Mouse (Mus musculus): ENCODE results near the gene Ttc39b. TPM values are rescaled to one million over a fixed set of nuclear protein-coding genes. Genes with fewer than 3 reads are reported as not detected.

The Ttc39b gene
- polyA plus RNA-seq, 1 experiment from 2014 or later = 3.4 TPM

GRCm38 (mm10) chr4:83234739-83235138, 89.3 kb downstream of the Ttc39b start:
- DNase-seq (ENCODE audit: low spot score) = no peak
- H3K9me3 ChIP-seq (ENCODE audit: control insufficient read depth, low read length) = no peaks in the 10 kb centered on the region
- 88% methylated on average over 11 of the region's 11 CpGs for WGBS
- no peak overlapping the region for H3K4me3 ChIP-seq (ENCODE audit: low read depth, low read length)
- H3K9ac ChIP-seq (ENCODE audit: low read length) = no peak overlapping the region
- no peaks in the 10 kb centered on the region for H3K36me3 ChIP-seq (ENCODE audit: control insufficient read depth, insufficient read depth, low read length)
- no peak overlapping the region for H3K27ac ChIP-seq (ENCODE audit: low read depth, low read length)
- no peaks in the 10 kb centered on the region for H3K27me3 ChIP-seq (ENCODE audit: control insufficient read depth, insufficient read depth, low read length)
- no peak overlapping the region for H3K4me2 ChIP-seq (ENCODE audit: low read depth, low read length, severe bottlenecking)
- no peaks in the 10 kb centered on the region for H3K4me1 ChIP-seq (replicated peaks; ENCODE audit: control insufficient read depth, insufficient read depth, low read length)
- ATAC-seq (replicated peaks; ENCODE audit: low FRiP score) = no peak

GRCm38 (mm10) chr4:83234132-83234531, 89.9 kb downstream of the Ttc39b start:
- H3K9ac ChIP-seq (ENCODE audit: low read length) = no peak overlapping the region
- H3K4me3 ChIP-seq (ENCODE audit: low read depth, low read length) = no peak overlapping the region
- H3K4me1 ChIP-seq (replicated peaks; ENCODE audit: control insufficient read depth, insufficient read depth, low read length) = no peaks in the 10 kb centered on the region
- H3K36me3 ChIP-seq (ENCODE audit: control insufficient read depth, insufficient read depth, low read length) = no peaks in the 10 kb centered on the region
- no peak overlapping the region for H3K27ac ChIP-seq (ENCODE audit: low read depth, low read length)
- DNase-seq (ENCODE audit: low spot score) = no peak
- no peaks in the 10 kb centered on the region for H3K9me3 ChIP-seq (ENCODE audit: control insufficient read depth, low read length)
- no peaks in the 10 kb centered on the region for H3K27me3 ChIP-seq (ENCODE audit: control insufficient read depth, insufficient read depth, low read length)
- 92% methylated on average over 7 of the region's 7 CpGs for WGBS
- ATAC-seq (replicated peaks; ENCODE audit: low FRiP score) = no peak
- no peak overlapping the region for H3K4me2 ChIP-seq (ENCODE audit: low read depth, low read length, severe bottlenecking)

GRCm38 (mm10) chr4:83233181-83234123, 90.6 kb downstream of the Ttc39b start:
- DNase-seq (ENCODE audit: low spot score) (no peak), ATAC-seq (replicated peaks; ENCODE audit: low FRiP score) (no peak)
- no peaks in the 10 kb centered on the region for H3K36me3 ChIP-seq (ENCODE audit: control insufficient read depth, insufficient read depth, low read length)
- no peak overlapping the region for H3K4me3 ChIP-seq (ENCODE audit: low read depth, low read length)
- 85% methylated on average over 22 of the region's 22 CpGs for WGBS
- no peaks in the 10 kb centered on the region for H3K27me3 ChIP-seq (ENCODE audit: control insufficient read depth, insufficient read depth, low read length)
- H3K4me2 ChIP-seq (ENCODE audit: low read depth, low read length, severe bottlenecking) = no peak overlapping the region
- H3K4me1 ChIP-seq (replicated peaks; ENCODE audit: control insufficient read depth, insufficient read depth, low read length) = no peaks in the 10 kb centered on the region
- H3K9ac ChIP-seq (ENCODE audit: low read length) = no peak overlapping the region
- H3K27ac ChIP-seq (ENCODE audit: low read depth, low read length) = no peak overlapping the region
- no peaks in the 10 kb centered on the region for H3K9me3 ChIP-seq (ENCODE audit: control insufficient read depth, low read length)

GRCm38 (mm10) chr4:83232315-83232880, 91.7 kb downstream of the Ttc39b start:
- Histone ChIP-seq H3K9me3 (ENCODE audit: control insufficient read depth, low read length) (no peaks in the 10 kb centered on the region), H3K36me3 (ENCODE audit: control insufficient read depth, insufficient read depth, low read length) (no peaks in the 10 kb centered on the region), H3K4me3 (ENCODE audit: low read depth, low read length) (no peak overlapping the region), H3K4me1 (replicated peaks; ENCODE audit: control insufficient read depth, insufficient read depth, low read length) (no peaks in the 10 kb centered on the region), H3K27ac (ENCODE audit: low read depth, low read length) (no peak overlapping the region), H3K4me2 (ENCODE audit: low read depth, low read length, severe bottlenecking) (no peak overlapping the region), H3K27me3 (ENCODE audit: control insufficient read depth, insufficient read depth, low read length) (no peaks in the 10 kb centered on the region), H3K9ac (ENCODE audit: low read length) (no peak overlapping the region)
- no peak for DNase-seq (ENCODE audit: low spot score)
- ATAC-seq (replicated peaks; ENCODE audit: low FRiP score) = no peak
- 87% methylated on average over 9 of the region's 9 CpGs for WGBS

GRCm38 (mm10) chr4:83228664-83229283, 95.3 kb downstream of the Ttc39b start:
- ATAC-seq (replicated peaks; ENCODE audit: low FRiP score) (no peak), DNase-seq (ENCODE audit: low spot score) (no peak)
- no peaks in the 10 kb centered on the region for H3K9me3 ChIP-seq (ENCODE audit: control insufficient read depth, low read length)
- no peak overlapping the region for H3K4me2 ChIP-seq (ENCODE audit: low read depth, low read length, severe bottlenecking)
- H3K27me3 ChIP-seq (ENCODE audit: control insufficient read depth, insufficient read depth, low read length) = no peaks in the 10 kb centered on the region
- no peaks in the 10 kb centered on the region; the same call in 1 of the 2 replicates for H3K36me3 ChIP-seq (ENCODE audit: control insufficient read depth, insufficient read depth, low read length)
- no peak overlapping the region for H3K27ac ChIP-seq (ENCODE audit: low read depth, low read length)
- 88% methylated on average over 9 of the region's 9 CpGs for WGBS
- H3K4me3 ChIP-seq (ENCODE audit: low read depth, low read length) = no peak overlapping the region
- no peaks in the 10 kb centered on the region for H3K4me1 ChIP-seq (replicated peaks; ENCODE audit: control insufficient read depth, insufficient read depth, low read length)
- H3K9ac ChIP-seq (ENCODE audit: low read length) = no peak overlapping the region

GRCm38 (mm10) chr4:83228073-83228472, 96.0 kb downstream of the Ttc39b start:
- Histone ChIP-seq H3K4me3 (ENCODE audit: low read depth, low read length) (no peak overlapping the region), H3K9me3 (ENCODE audit: control insufficient read depth, low read length) (no peaks in the 10 kb centered on the region), H3K27ac (ENCODE audit: low read depth, low read length) (no peak overlapping the region), H3K27me3 (ENCODE audit: control insufficient read depth, insufficient read depth, low read length) (no peaks in the 10 kb centered on the region), H3K9ac (ENCODE audit: low read length) (no peak overlapping the region), H3K36me3 (ENCODE audit: control insufficient read depth, insufficient read depth, low read length) (no peaks in the 10 kb centered on the region; the same call in 1 of the 2 replicates), H3K4me1 (replicated peaks; ENCODE audit: control insufficient read depth, insufficient read depth, low read length) (no peaks in the 10 kb centered on the region), H3K4me2 (ENCODE audit: low read depth, low read length, severe bottlenecking) (no peak overlapping the region)
- DNase-seq (ENCODE audit: low spot score) (no peak), ATAC-seq (replicated peaks; ENCODE audit: low FRiP score) (no peak)
- 74% methylated on average over 10 of the region's 10 CpGs for WGBS

- no peak for DNase-seq (ENCODE audit: low spot score)
- H3K36me3 ChIP-seq (ENCODE audit: control insufficient read depth, insufficient read depth, low read length) = no peaks in the 10 kb centered on the region; the same call in 1 of the 2 replicates
- H3K9ac ChIP-seq (ENCODE audit: low read length) = no peak overlapping the region
- no peaks in the 10 kb centered on the region for H3K4me1 ChIP-seq (replicated peaks; ENCODE audit: control insufficient read depth, insufficient read depth, low read length)
- 71% methylated on average over 8 of the region's 8 CpGs for WGBS
- H3K9me3 ChIP-seq (ENCODE audit: control insufficient read depth, low read length) = no peaks in the 10 kb centered on the region
- ATAC-seq (replicated peaks; ENCODE audit: low FRiP score) = no peak
- no peak overlapping the region for H3K4me2 ChIP-seq (ENCODE audit: low read depth, low read length, severe bottlenecking)
- H3K4me3 ChIP-seq (ENCODE audit: low read depth, low read length) = no peak overlapping the region
- no peak overlapping the region for H3K27ac ChIP-seq (ENCODE audit: low read depth, low read length)
- no peaks in the 10 kb centered on the region for H3K27me3 ChIP-seq (ENCODE audit: control insufficient read depth, insufficient read depth, low read length)
Observed at GRCm38 (mm10) chr4:83225633-83226360, 98.3 kb downstream of the Ttc39b start.

- WGBS = 40% methylated on average over 5 of the region's 5 CpGs
- H3K4me1 ChIP-seq (replicated peaks; ENCODE audit: control insufficient read depth, insufficient read depth, low read length) = no peaks in the 10 kb centered on the region
- H3K27ac ChIP-seq (ENCODE audit: low read depth, low read length) = no peak overlapping the region
- no peak for DNase-seq (ENCODE audit: low spot score)
- no peak overlapping the region for H3K4me3 ChIP-seq (ENCODE audit: low read depth, low read length)
- H3K9me3 ChIP-seq (ENCODE audit: control insufficient read depth, low read length) = no peaks in the 10 kb centered on the region
- no peak for ATAC-seq (replicated peaks; ENCODE audit: low FRiP score)
- H3K4me2 ChIP-seq (ENCODE audit: low read depth, low read length, severe bottlenecking) = no peak overlapping the region
- no peaks in the 10 kb centered on the region; the same call in 1 of the 2 replicates for H3K36me3 ChIP-seq (ENCODE audit: control insufficient read depth, insufficient read depth, low read length)
- no peak overlapping the region for H3K9ac ChIP-seq (ENCODE audit: low read length)
- no peaks in the 10 kb centered on the region for H3K27me3 ChIP-seq (ENCODE audit: control insufficient read depth, insufficient read depth, low read length)
Observed at GRCm38 (mm10) chr4:83224242-83224641, 99.8 kb downstream of the Ttc39b start.

Data from forebrain, embryonic 11.5 days (tissue).